Mouse (Mus musculus): ENCODE data around the gene Atg4d. TPM values are rescaled to one million over a fixed set of nuclear protein-coding genes. Genes with fewer than 3 reads are reported as not detected.
"Not testable (repeated sequence)": the region's sequence is repeated elsewhere in the genome, so short reads cannot be mapped to it uniquely, and the experiment has no call there.

The Atg4d gene
- polyA plus RNA-seq, 1 experiment = 31.9 TPM

- 31% methylated on average over 17 of the region's 17 CpGs for WGBS
- DNase-seq = no peak
- Histone ChIP-seq H3K4me1 (ENCODE audit: control insufficient read depth, insufficient read depth, low read length) (no peaks in the 10 kb centered on the region), H3K4me3 (replicated peaks; ENCODE audit: extremely low read depth, low read depth, low read length) (no peak overlapping the region)
- no peak for TF ChIP-seq CTCF (IDR thresholded peaks at IDR 0.05; ENCODE audit: insufficient read depth, low read length)
- no peak for TF ChIP-seq POLR2A (IDR thresholded peaks at IDR 0.05; ENCODE audit: borderline replicate concordance, extremely low read depth, low read depth, low read length)
Measured at GRCm38 (mm10) chr9:21249629-21250508, 15.2 kb upstream of the Atg4d start.

- TF ChIP-seq CTCF (IDR thresholded peaks at IDR 0.05; ENCODE audit: insufficient read depth, low read length) = no peak
- TF ChIP-seq POLR2A (IDR thresholded peaks at IDR 0.05; ENCODE audit: borderline replicate concordance, extremely low read depth, low read depth, low read length) = no peak
- DNase-seq = no peak
- WGBS = 60% methylated on average over 2 of the region's 2 CpGs
- H3K4me3 ChIP-seq (replicated peaks; ENCODE audit: extremely low read depth, low read depth, low read length) = no peak overlapping the region
- H3K4me1 ChIP-seq (ENCODE audit: control insufficient read depth, insufficient read depth, low read length) = no peaks in the 10 kb centered on the region
Measured at GRCm38 (mm10) chr9:21250509-21250908, 14.6 kb upstream of the Atg4d start.

GRCm38 (mm10) chr9:21251116-21251735 is 13.9 kb upstream of the Atg4d start:
- 59% methylated on average over 13 of the region's 13 CpGs for WGBS
- TF ChIP-seq CTCF (IDR thresholded peaks at IDR 0.05; ENCODE audit: insufficient read depth, low read length) (no peak), POLR2A (IDR thresholded peaks at IDR 0.05; ENCODE audit: borderline replicate concordance, extremely low read depth, low read depth, low read length) (no peak)

GRCm38 (mm10) chr9:21254690-21255089 is 10.4 kb upstream of the Atg4d start:
- Histone ChIP-seq H3K4me3 (replicated peaks; ENCODE audit: extremely low read depth, low read depth, low read length) (no peak overlapping the region), H3K4me1 (ENCODE audit: control insufficient read depth, insufficient read depth, low read length) (no peaks in the 10 kb centered on the region)
- no peak for TF ChIP-seq POLR2A (IDR thresholded peaks at IDR 0.05; ENCODE audit: borderline replicate concordance, extremely low read depth, low read depth, low read length)
- no peak for TF ChIP-seq CTCF (IDR thresholded peaks at IDR 0.05; ENCODE audit: insufficient read depth, low read length)
- DNase-seq = no peak

More at GRCm38 (mm10) chr9:21251116-21251735, 13.9 kb upstream of the Atg4d start:
- no peak for DNase-seq
- no peaks in the 10 kb centered on the region for H3K4me1 ChIP-seq (ENCODE audit: control insufficient read depth, insufficient read depth, low read length)
- no peak overlapping the region for H3K4me3 ChIP-seq (replicated peaks; ENCODE audit: extremely low read depth, low read depth, low read length)

- H3K4me1 ChIP-seq (ENCODE audit: control insufficient read depth, insufficient read depth, low read length); DNase-seq; H3K4me3 ChIP-seq (replicated peaks; ENCODE audit: extremely low read depth, low read depth, low read length): not testable (repeated sequence)
- 75% methylated on average over 4 of the region's 4 CpGs for WGBS
Measured at GRCm38 (mm10) chr9:21256349-21256748, 8.7 kb upstream of the Atg4d start.

- TF ChIP-seq POLR2A (IDR thresholded peaks at IDR 0.05; ENCODE audit: borderline replicate concordance, extremely low read depth, low read depth, low read length) (no peak), CTCF (IDR thresholded peaks at IDR 0.05; ENCODE audit: insufficient read depth, low read length) (no peak)
- H3K4me1 ChIP-seq (ENCODE audit: control insufficient read depth, insufficient read depth, low read length) = no peaks in the 10 kb centered on the region
- H3K4me3 ChIP-seq (replicated peaks; ENCODE audit: extremely low read depth, low read depth, low read length) = no peak overlapping the region
- DNase-seq = no peak
- WGBS = 68% methylated on average over 6 of the region's 6 CpGs
Measured at GRCm38 (mm10) chr9:21260491-21261040, 4.5 kb upstream of the Atg4d start.

GRCm38 (mm10) chr9:21261831-21262230 is 3.3 kb upstream of the Atg4d start:
- TF ChIP-seq CTCF (IDR thresholded peaks at IDR 0.05; ENCODE audit: insufficient read depth, low read length) (no peak), POLR2A (IDR thresholded peaks at IDR 0.05; ENCODE audit: borderline replicate concordance, extremely low read depth, low read depth, low read length) (no peak)
- 40% methylated on average over 2 of the region's 2 CpGs for WGBS
- DNase-seq = no peak
- H3K4me1 ChIP-seq (ENCODE audit: control insufficient read depth, insufficient read depth, low read length) = no peaks in the 10 kb centered on the region; the same call in 1 of the 2 replicates
- H3K4me3 ChIP-seq (replicated peaks; ENCODE audit: extremely low read depth, low read depth, low read length) = no peak overlapping the region

- TF ChIP-seq POLR2A (IDR thresholded peaks at IDR 0.05; ENCODE audit: borderline replicate concordance, extremely low read depth, low read depth, low read length) (no peak), CTCF (IDR thresholded peaks at IDR 0.05; ENCODE audit: insufficient read depth, low read length) (no peak)
- peak overlapping the region; percentile 64 for H3K4me3 ChIP-seq (replicated peaks; ENCODE audit: extremely low read depth, low read depth, low read length)
- H3K4me1 ChIP-seq (ENCODE audit: control insufficient read depth, insufficient read depth, low read length) = no peaks in the 10 kb centered on the region; the same call in 1 of the 2 replicates
- WGBS = 25% methylated on average over 17 of the region's 17 CpGs
- DNase-seq = no peak
Measured at GRCm38 (mm10) chr9:21264272-21264999, 657 bp upstream of the Atg4d start.

- peak overlapping the region; percentile 84 for H3K4me3 ChIP-seq (replicated peaks; ENCODE audit: extremely low read depth, low read depth, low read length)
- WGBS = 5% methylated on average over 11 of the region's 11 CpGs
- no peaks in the 10 kb centered on the region; the same call in 1 of the 2 replicates for H3K4me1 ChIP-seq (ENCODE audit: control insufficient read depth, insufficient read depth, low read length)
- no peak for DNase-seq
- TF ChIP-seq CTCF (IDR thresholded peaks at IDR 0.05; ENCODE audit: insufficient read depth, low read length) (no peak), POLR2A (IDR thresholded peaks at IDR 0.05; ENCODE audit: borderline replicate concordance, extremely low read depth, low read depth, low read length) (no peak)
Measured at GRCm38 (mm10) chr9:21265611-21266010, 518 bp downstream of the Atg4d start.
